Mouse (Mus musculus) regulatory T cell (primary cell): ENCODE results near the gene Zfp367.

Experiments used
- in situ Hi-C: fragments of 300-600 bp; cut with MboI, MseI; formaldehyde crosslinking; loops from one replicate; pipeline ENCODE4 v1.15.1; 2025; ENCODE audit warnings: high pct_unique_total_duplicates

Zfp367 gene

GRCm38 (mm10) chr13:64155171-64155571 lies 2.2 kb upstream of the Zfp367 start:
- in situ Hi-C loops: no loop called here

DNA sequence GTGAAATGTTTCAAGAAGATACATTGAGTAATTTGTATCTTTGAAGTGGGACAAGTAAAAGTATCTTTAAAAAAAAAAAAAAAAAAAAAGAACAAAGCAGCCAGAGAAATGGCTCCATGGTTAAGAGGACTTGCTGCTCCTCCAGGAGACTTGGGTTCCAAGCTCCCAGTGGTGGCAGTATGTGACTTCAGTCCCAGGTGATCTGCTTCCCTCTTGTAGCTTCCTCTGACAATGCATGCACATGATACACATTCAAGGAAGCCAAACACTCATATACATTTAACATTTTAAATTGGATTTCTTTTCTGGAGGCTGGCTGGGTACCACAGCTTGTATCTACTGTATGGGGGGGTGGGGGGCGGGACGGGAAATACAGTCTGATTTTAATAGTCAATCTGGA lies 1.6 kb upstream of the Zfp367 start:
- in situ Hi-C loops: no loop called here

DNA sequence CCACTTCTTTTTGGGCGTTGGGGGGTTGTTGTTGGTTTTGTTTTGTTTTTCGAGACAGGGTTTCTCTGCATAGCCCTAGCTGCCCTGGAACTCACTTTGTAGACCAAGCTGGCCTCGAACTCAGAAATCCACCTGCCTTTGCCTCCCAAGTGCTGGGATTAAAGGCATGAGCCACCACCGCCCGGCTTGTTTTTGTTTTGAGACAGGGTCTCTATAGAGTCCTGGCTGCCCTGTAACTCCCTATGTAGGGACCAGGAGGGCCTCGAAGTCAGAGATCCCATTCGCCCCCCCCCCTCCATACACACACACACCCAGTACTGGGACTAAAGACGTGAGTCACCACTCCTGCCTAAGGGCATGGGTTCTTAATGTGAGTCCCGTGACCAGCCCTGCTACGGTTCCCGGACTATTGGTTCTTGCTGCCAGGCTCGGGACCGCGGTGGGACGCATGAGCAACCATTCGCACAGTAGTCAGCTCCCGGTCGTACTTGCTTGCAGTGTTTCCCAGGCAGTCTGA lies 807 bp upstream of the Zfp367 start:
- in situ Hi-C loops: no loop called here

GRCm38 (mm10) chr13:64152671-64153082 lies 325 bp downstream of the Zfp367 start:
- in situ Hi-C loops: no loop called here

- in situ Hi-C loops: no loop called here
These were observed 747 bp downstream of the Zfp367 start for GRCm38 (mm10) chr13:64152241-64152669.

- in situ Hi-C loops: no loop called here
These were observed 2.9 kb downstream of the Zfp367 start for GRCm38 (mm10) chr13:64150121-64150520.

DNA sequence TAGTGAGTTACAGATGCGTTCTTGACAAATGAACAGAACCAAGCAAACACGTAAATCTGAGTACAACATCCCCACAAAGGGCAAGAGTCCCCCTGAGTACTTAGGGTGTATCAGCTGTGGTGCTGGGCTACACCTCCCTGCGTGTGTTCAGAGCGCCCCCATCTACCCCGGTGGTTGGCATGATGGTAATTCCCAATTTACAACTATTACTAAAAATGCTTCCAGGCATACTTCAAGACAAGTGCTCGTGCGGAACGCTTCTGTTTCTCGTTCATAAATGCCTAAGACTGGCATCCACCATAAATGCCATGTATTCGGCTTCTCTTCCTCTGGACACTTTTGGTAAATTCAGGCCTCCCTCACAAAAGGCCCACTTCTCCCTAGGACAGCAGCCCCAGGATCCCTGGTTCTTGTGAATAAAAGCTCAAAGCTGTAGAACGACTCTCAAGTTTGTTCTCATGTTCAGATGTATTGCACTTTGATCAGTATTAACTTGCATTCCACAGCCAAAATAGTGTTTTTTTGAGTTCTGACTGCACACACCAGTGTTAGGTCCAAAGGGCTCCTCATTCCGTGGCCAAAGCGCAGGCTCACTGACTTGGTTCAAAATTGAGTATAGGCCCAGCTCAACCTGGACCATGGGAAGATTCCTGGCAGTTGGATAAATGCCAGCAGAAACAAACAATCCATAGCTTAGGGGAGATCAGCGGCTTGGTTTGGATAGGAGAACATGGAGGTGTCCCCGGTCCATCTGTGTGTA lies 23.2 kb downstream of the Zfp367 start:
- in situ Hi-C loops: no loop called here

GRCm38 (mm10) chr13:64128858-64129615 lies 24.0 kb downstream of the Zfp367 start, which contains the start of gene Slc35d2:
Gene Slc35d2 (minus strand): TSS chr13:64129368.
- in situ Hi-C loops: no loop called here

DNA sequence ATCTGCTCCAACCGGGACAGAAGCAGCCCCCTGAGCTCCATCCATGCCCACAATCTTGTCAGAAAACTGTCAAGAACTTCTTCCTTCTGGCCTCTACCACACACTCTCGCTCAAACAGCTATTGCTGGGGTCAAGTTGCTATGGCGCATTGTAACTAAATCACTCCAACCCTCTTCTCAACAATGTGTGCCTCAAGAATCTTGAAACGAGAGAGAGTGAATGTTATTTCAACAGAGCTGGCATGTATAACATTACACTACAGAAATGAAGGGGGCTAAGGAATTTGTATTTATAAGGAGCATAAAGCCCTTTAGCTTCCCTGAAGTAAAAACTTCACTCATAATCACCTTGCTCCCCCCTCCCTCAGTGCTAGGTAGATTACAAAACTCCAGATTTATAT lies 26.7 kb downstream of the Zfp367 start:
- in situ Hi-C loops: no loop called here

DNA sequence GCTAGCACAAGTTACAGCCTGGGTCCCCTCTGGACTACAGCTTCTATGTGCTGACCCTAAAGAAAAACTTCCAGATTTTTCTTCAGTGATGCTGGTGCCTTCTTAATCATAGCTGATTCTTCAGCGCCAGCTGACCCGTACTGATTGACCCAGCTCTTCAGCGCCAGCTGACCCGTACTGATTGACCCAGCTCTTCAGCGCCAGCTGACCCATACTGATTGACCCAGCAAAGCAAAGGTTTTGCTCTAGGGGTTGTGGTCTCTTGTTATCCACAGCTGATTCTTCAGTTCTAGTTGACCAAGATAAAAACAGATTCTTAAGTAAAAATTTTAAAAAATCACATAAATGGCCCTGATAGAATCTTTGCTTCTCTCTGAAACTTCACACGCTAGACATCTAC lies 28.1 kb downstream of the Zfp367 start:
- in situ Hi-C loops: no loop called here

DNA sequence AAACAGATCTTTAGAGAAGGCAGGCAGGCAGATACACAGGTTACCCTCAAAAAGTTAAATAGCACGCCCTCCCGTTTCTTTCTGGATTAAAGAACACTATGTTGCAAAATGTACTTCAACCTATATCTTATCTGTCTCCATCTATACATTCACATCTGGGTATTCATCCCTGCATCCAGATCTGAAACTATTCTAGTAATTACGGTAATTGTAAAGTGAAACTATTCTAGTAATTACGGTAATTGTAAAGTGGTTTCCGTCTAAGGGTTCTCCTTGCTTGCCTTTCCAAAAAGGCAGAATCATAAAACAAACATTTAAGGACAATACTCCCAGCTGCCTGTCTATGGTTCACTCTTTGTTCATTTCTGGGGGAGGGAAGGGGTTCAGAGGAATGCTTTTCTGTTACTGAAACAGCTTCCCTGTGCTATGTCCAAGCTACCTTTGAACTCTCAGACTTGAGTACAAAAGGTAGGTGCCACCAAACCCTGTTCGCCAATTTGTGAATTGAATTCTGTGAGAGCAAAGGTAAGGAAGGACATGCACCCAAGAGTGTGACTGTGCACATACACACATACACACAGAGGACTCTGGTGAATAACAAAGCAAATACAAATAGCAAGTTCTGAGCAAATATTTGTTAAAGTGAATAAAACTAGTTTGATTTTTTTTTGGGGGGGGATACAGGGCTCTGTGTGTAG lies 29.4 kb downstream of the Zfp367 start:
- in situ Hi-C loops: no loop called here

DNA sequence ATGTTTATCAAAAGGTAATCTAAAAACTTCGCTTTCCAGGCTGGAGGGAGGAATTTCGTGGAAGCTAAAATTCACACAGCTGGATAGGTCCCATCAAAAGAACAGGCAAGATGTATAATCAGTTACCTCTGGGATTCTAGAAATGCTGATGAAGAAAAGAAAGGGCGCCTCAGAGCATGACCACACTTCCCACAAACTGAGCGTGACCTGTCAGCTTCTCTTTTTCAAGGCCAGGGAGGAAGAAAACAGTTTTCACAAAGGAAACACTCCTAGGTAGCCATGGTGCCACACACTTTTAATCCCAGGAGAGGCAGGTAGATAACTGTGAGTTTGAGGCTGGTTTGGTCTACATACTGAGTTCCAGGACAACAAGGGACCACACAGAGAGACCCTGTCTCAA lies 32.2 kb downstream of the Zfp367 start:
- in situ Hi-C loops: no loop called here

DNA sequence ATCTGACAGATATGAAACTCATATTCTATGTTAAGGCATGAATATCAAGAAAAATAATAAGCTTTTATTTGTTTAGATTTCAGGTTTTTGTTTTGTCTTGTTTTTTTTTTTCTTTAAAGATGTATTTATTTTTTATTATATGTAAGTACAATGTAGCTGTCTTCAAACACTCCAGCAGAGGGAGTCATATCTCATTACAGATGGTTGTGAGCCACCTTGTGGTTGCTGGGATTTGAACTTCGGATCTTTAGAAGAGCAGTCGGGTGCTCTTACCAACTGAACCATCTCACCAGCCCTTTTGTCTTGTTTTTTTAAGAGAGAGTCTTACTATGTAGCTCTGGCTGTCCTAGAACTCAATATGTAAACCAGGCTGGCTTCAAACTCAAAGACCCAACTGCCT lies 35.6 kb downstream of the Zfp367 start:
- in situ Hi-C loops: no loop called here

- in situ Hi-C loops: no loop called here
These were observed 42.6 kb downstream of the Zfp367 start for GRCm38 (mm10) chr13:64110421-64110820.

GRCm38 (mm10) chr13:64108381-64108850 lies 44.6 kb downstream of the Zfp367 start:
- in situ Hi-C loops: no loop called here

GRCm38 (mm10) chr13:64107535-64107934 lies 45.5 kb downstream of the Zfp367 start:
- in situ Hi-C loops: no loop called here

- in situ Hi-C loops: no loop called here
These were observed 45.9 kb downstream of the Zfp367 start for GRCm38 (mm10) chr13:64107105-64107504.

DNA sequence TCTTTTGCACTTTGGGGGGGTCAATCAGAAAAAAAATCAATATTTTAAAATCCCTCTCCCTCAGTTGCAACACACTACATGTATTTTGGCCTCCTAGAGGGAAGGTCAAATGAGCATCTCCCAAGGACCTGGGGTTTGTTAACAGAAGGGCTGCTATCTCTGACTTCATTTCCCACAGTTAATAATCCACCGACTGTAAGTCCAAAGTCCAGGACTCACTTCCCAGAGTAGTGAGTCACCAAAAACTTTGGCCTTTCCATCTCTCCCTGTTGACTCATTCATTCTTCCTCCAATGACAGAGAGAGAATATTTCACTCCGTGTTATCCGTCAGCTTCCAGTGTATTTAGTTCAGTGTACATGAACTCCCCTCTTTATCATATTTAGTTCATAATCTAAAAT lies 47.3 kb downstream of the Zfp367 start:
- in situ Hi-C loops: no loop called here

DNA sequence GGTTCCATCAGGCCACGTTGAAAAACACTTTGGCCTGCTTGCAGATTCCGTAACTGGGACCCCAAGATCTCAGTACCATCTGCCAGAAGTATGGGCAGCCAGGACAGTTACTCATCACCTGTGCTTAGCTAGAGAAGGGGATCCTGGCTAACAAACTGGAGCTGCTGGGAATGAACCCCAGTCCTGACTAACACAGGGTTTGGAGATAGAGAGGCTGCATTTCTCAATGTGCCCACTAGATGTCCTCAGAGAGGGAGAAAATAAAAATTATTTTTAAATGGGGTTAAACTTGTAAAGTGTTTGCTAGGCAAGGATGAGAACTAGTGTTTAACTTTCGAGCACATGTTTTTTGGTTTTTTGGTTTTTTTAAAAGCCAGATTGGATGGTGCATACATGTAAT lies 52.8 kb downstream of the Zfp367 start:
- in situ Hi-C loops: no loop called here

GRCm38 (mm10) chr13:64098992-64099391 lies 54.0 kb downstream of the Zfp367 start:
- in situ Hi-C loops: no loop called here

- in situ Hi-C loops: loop anchor here (5.0 kb wide), 1 partner anchor 396 kb away; no protein-coding TSS in a partner anchor
These were observed 59.7 kb downstream of the Zfp367 start for GRCm38 (mm10) chr13:64093341-64093740.

DNA sequence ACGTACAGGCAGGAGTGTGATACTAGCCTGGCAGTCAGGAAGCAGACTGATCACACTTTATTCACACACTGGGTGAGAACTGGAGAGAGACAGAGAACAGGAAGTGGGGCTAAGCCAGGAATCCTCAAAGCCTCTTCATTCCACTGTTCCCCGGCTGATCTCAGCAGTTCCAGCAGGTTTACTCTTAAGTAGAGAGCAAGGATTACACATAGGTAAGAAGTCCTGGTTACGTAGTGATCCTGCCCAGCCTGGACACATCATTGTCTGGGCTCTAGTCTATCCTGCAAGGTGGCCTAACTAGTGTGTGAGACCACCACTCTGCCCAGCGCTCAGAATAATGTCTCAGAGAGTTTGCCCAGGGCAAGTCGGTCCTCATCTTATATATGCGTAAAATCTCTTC lies 60.2 kb downstream of the Zfp367 start:
- in situ Hi-C loops: loop anchor here (5.0 kb wide), 1 partner anchor 395 kb away; no protein-coding TSS in a partner anchor
